Mouse (Mus musculus) CH12.LX (cell line): ENCODE measurements around the gene Lsg1. TPM values are rescaled to one million over a fixed set of nuclear protein-coding genes. Genes with fewer than 3 reads are reported as not detected.

Experiments used
- DNase-seq: peaks from one replicate; pipeline ENCODE4 v3.0.0-alpha.2; 2013; ENCODE audit errors: extremely low read depth
- H3K27ac ChIP-seq: 2 replicates; pipeline ENCODE4 v1.5.1; 2012; ENCODE audit warnings: low read depth, mild to moderate bottlenecking, control low read depth, moderate library complexity; ENCODE audit not compliant: insufficient read depth
- H3K27me3 ChIP-seq: replicated peaks from 2 replicates; pipeline ENCODE3; 2012; ENCODE audit warnings: inconsistent platforms
- H3K36me3 ChIP-seq, 2 experiments: replicated peaks in 1 of 2; 2 replicates each; pipeline versions ENCODE3 to v1.6.1; 2012; ENCODE audit warnings: inconsistent platforms in 1 of 2, low read length in 1 of 2, mild to moderate bottlenecking in 1 of 2, mixed read lengths in 1 of 2, moderate library complexity in 1 of 2; ENCODE audit not compliant: control insufficient read depth in 1 of 2, insufficient read depth in 1 of 2
- H3K4me1 ChIP-seq, 2 experiments: 2 replicates each; pipeline ENCODE4 v1.6.1; 2012; ENCODE audit warnings: inconsistent platforms in 1 of 2, moderate library complexity in 1 of 2; ENCODE audit not compliant: insufficient read depth in 2 of 2, control insufficient read depth in 1 of 2
- H3K4me2 ChIP-seq: 2 replicates; pipeline ENCODE4 v1.6.1; 2012; ENCODE audit warnings: low read depth, mild to moderate bottlenecking, control low read depth; ENCODE audit not compliant: poor library complexity, insufficient read depth, severe bottlenecking
- H3K4me3 ChIP-seq, 3 experiments: fragments of 150-350 bp in 1 of 3; sonication (generic) in 1 of 3; replicated peaks in 1 of 3; 2 replicates each; pipeline versions ENCODE3 to v1.5.1; 2011 to 2012; ENCODE audit warnings: low read depth in 2 of 3, low read length in 2 of 3, mild to moderate bottlenecking in 2 of 3, moderate library complexity in 2 of 3, control low read depth in 1 of 3, improper control_type of control experiment in 1 of 3, inconsistent platforms in 1 of 3, mixed read lengths in 1 of 3; ENCODE audit not compliant: poor library complexity in 1 of 3
- H3K79me2 ChIP-seq: replicated peaks from 2 replicates; pipeline ENCODE4 v1.6.1; 2012; ENCODE audit warnings: mild to moderate bottlenecking, moderate library complexity; ENCODE audit not compliant: control insufficient read depth, poor library complexity, insufficient read depth, severe bottlenecking; ENCODE audit errors: extremely low read depth
- H3K9ac ChIP-seq: 2 replicates; pipeline ENCODE4 v1.6.1; 2012; ENCODE audit warnings: low read depth, mild to moderate bottlenecking, control low read depth, moderate library complexity; ENCODE audit not compliant: insufficient read depth
- H3K9me3 ChIP-seq: replicated peaks from 2 replicates; pipeline ENCODE3; 2012; ENCODE audit warnings: low read length, inconsistent platforms, mixed read lengths
- BHLHE40 ChIP-seq: IDR thresholded peaks from 2 replicates; pipeline ENCODE4 v1.6.1; 2011; ENCODE audit warnings: mild to moderate bottlenecking, low read depth, low read length, improper control_type of control experiment
- JUND ChIP-seq: conservative IDR thresholded peaks from 2 replicates; pipeline ENCODE4 v1.6.1; 2011; ENCODE audit warnings: low read depth, low read length, improper control_type of control experiment
- KAT2A ChIP-seq: IDR thresholded peaks from 2 replicates; pipeline ENCODE4 v1.6.1; 2012; ENCODE audit warnings: low read length, improper control_type of control experiment, inconsistent platforms; ENCODE audit not compliant: insufficient replicate concordance
- NRF1 ChIP-seq: IDR thresholded peaks from 2 replicates; pipeline ENCODE4 v1.6.1; 2014; ENCODE audit warnings: low read depth, mild to moderate bottlenecking, inconsistent platforms, low read length, improper control_type of control experiment, moderate library complexity
- POLR2A ChIP-seq: IDR thresholded peaks from 2 replicates; pipeline ENCODE4 v1.6.1; 2011; ENCODE audit warnings: low read depth, mild to moderate bottlenecking, improper control_type of control experiment, low read length
- POLR2AphosphoS2 ChIP-seq: IDR thresholded peaks from 2 replicates; pipeline ENCODE4 v1.6.1; 2011; ENCODE audit warnings: low read depth, low read length, improper control_type of control experiment
- SIN3A ChIP-seq: IDR thresholded peaks from 2 replicates; pipeline ENCODE4 v1.6.1; 2012; ENCODE audit warnings: low read length, improper control_type of control experiment, inconsistent platforms
- SMC3 ChIP-seq: IDR thresholded peaks from 2 replicates; pipeline ENCODE4 v1.6.1; 2011; ENCODE audit warnings: low read depth, low read length, improper control_type of control experiment
- TBP ChIP-seq: conservative IDR thresholded peaks from 2 replicates; pipeline ENCODE4 v1.6.1; 2011; ENCODE audit warnings: low read depth, low read length, improper control_type of control experiment
- UBTF ChIP-seq: IDR thresholded peaks from 2 replicates; pipeline ENCODE4 v1.6.1; 2012; ENCODE audit warnings: low read depth, mild to moderate bottlenecking, inconsistent platforms, low read length, improper control_type of control experiment, moderate library complexity
- USF1 ChIP-seq: IDR thresholded peaks from 2 replicates; pipeline ENCODE4 v1.6.1; 2014; ENCODE audit warnings: low read depth, mild to moderate bottlenecking, inconsistent platforms, low read length, improper control_type of control experiment
- USF2 ChIP-seq: conservative IDR thresholded peaks from 2 replicates; pipeline ENCODE4 v1.6.1; 2011; ENCODE audit warnings: low read depth, low read length, improper control_type of control experiment
- ZMIZ1 ChIP-seq: IDR thresholded peaks from 2 replicates; pipeline ENCODE4 v1.6.1; 2012; ENCODE audit warnings: low read depth, mild to moderate bottlenecking, inconsistent platforms, low read length, improper control_type of control experiment
- dilution Hi-C: fragments of 300-500 bp; cut with MboI; formaldehyde crosslinking; loops from 2 replicates; pipeline ENCODE4 v1.14.3; 2020; ENCODE audit warnings: low sequenced_read_pairs; ENCODE audit not compliant: extremely low pct_unique_long_range_greater_than_20kb, extremely low pct_ligation_motif_present
- in situ Hi-C: fragments of 300-500 bp; cut with MboI; formaldehyde crosslinking; loops from 3 replicates; pipeline ENCODE4 v1.14.3; 2019; ENCODE audit warnings: low sequenced_read_pairs, low pct_ligation_motif_present, low pct_unique_long_range_greater_than_20kb, mixed read lengths
- polyA plus RNA-seq: library from polyadenylated mRNA; unstranded; fragments of >175 nt; gene quantifications from 2 replicates; pipeline ENCODE4 v1.2.1, GENCODE M21; 2012; ENCODE audit warnings: low read depth; ENCODE audit not compliant: insufficient read length
- total RNA-seq, 2 experiments: library from RNA; depleted of rRNA; stranded (reverse); fragments of 300-350 nt in 1 of 2; fragments of >200 nt in 1 of 2; gene quantifications; 2 replicates each; pipeline ENCODE4 v1.2.3; 2012 to 2014

The Lsg1 gene
- total and polyA plus RNA-seq, 3 experiments: 58.4 to 189 (median 94.7) TPM

DNA sequence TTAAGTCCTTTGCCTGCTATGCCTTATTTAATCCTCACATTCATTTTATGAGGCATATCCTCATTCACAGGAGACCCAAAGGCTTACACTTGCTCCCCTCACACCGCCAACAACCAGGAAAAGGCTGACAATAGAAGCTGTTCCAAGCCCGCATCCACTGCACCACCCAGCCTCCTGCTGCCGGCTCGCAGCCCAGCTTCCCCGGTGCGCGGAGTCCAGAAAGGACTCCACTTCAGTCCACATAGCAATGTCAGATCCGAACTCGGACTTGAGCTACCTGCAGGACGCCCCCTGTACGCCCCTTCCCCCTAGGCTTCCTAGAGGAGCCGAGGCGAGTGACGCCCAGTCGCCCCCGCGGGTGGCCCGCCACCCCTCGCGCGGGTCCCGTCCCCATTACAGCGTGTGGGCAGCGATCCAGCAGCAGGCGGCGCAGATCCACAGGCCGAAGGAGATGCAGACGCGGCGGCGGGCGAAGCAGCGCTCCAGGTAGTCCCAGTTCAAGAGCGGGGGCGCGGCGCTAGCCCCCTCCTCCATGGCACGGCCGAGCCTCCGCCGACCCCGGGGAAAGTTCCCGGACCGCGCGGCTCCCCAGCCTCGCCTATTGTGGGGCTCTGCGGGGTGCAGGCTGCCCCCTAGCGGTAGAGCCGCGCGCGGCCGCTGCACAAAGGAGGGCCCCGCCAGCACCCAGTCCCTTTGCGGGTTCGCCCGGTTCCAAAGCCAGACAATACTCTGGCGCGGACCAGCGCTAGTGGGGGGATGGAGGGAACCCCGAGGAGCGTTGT lies 37.2 kb downstream of the Lsg1 start (continued):
- TF ChIP-seq USF1 (no peak), SMC3 (peak; percentile 51), USF2 (no peak), NRF1 (0 out of 2 replicates have a peak, but pooled peaks have one; percentile 12), SIN3A (peak; percentile 38; the same call in 1 of the 2 replicates), JUND (no peak), UBTF (peak; percentile 82; the same call in 1 of the 2 replicates), POLR2AphosphoS2 (no peak)

DNA sequence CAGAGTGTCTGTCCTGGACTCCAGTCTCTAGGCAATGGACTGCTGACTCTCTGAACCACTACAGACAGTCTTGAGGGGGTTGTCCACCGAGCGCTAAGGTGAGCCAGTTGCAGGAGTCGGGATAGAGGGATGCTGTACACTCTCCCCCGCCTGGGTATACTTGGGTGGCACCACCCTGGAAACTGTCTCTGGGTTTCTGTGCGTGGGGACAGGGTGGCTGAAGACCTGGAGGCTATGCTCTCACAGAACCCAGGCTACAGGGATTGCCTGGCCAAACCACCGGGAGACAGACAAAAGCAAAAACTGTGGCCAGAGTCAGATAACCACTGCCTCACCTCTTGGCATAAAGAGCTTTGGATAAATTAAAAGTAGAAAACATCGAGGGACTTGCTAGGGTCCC lies 37.9 kb downstream of the Lsg1 start:
- H3K9ac ChIP-seq: no peak overlapping the region
- no peak overlapping the region for H3K27ac ChIP-seq
- dilution Hi-C loops: no loop called here
- peaks cover 11% of the 10 kb centered on the region for H3K9me3 ChIP-seq
- no peak overlapping the region for H3K4me3 ChIP-seq
- H3K36me3 ChIP-seq: no peaks in the 10 kb centered on the region
- no peak for DNase-seq
- peaks cover 65% of the 10 kb centered on the region for H3K27me3 ChIP-seq
- H3K79me2 ChIP-seq: no peaks in the 10 kb centered on the region
- peak overlapping the region; percentile 80; the same call in 1 of the 2 replicates for H3K4me2 ChIP-seq
- peaks cover 3 to 8% of the 10 kb centered on the region in 2 experiments for H3K4me1 ChIP-seq
- TF ChIP-seq ZMIZ1: no peak
- TF ChIP-seq KAT2A: no peak
- no peak for TF ChIP-seq POLR2A
- in situ Hi-C loops: no loop called here

DNA sequence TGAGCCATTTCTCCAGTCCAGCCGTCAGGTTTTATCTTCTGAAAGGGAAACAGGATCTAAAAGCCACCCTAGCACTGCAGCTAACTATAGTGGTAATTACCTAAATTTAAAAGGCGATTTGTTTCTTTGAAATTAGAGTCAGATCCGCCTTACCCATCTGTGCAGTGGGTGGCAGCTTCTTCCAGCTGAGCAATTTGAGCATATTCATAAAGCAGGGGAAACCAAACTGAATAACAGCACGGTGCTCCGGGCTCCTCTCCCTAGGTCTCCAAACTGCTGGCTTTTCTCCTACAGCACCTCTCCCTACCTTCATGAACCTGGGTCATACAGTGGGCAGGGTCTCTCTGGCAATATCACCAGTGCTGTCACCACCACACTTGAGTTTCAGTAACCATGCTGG lies 39.1 kb downstream of the Lsg1 start:
- H3K4me2 ChIP-seq: no peak overlapping the region
- TF ChIP-seq TBP (no peak), BHLHE40 (no peak)
- in situ Hi-C loops (no loop called here), dilution Hi-C loops (no loop called here)
- peaks cover 3 to 8% of the 10 kb centered on the region in 2 experiments for H3K4me1 ChIP-seq
- peaks cover 8% of the 10 kb centered on the region for H3K9me3 ChIP-seq
- no peak overlapping the region for H3K4me3 ChIP-seq
- no peak overlapping the region for H3K9ac ChIP-seq
- H3K27me3 ChIP-seq: peaks cover 73% of the 10 kb centered on the region
- H3K36me3 ChIP-seq: no peaks in the 10 kb centered on the region
- no peak overlapping the region for H3K27ac ChIP-seq
- no peaks in the 10 kb centered on the region for H3K79me2 ChIP-seq
- no peak for DNase-seq
